Mouse (Mus musculus) gastrocnemius, adult 2 months (tissue): ENCODE data around the gene Olfr155. TPM values are rescaled to one million over a fixed set of nuclear protein-coding genes. Genes with fewer than 3 reads are reported as not detected.

Experiments
- DNase-seq: peaks from one replicate; pipeline ENCODE4 v3.0.0; 2022
- H3K27ac ChIP-seq: fragments of 200-600 bp; 2 replicates; pipeline ENCODE4 v1.8.1; 2022; ENCODE audit warnings: mild to moderate bottlenecking
- H3K4me3 ChIP-seq: fragments of 200-600 bp; 2 replicates; pipeline ENCODE4 v1.8.1; 2022; ENCODE audit warnings: mild to moderate bottlenecking, moderate library complexity
- CTCF ChIP-seq: fragments of 200-600 bp; IDR thresholded peaks from 2 replicates; pipeline ENCODE4 v1.8.1; 2022; ENCODE audit warnings: antibody characterized with exemption, mild to moderate bottlenecking, moderate library complexity
- intact Hi-C: fragments of 180-260 bp; cut with DNase I; formaldehyde crosslinking; loops from one replicate; pipeline ENCODE4 v1.15.1; 2025
- total RNA-seq, 2 experiments: library from RNA; stranded (reverse); gene quantifications; 2 replicates each; pipeline ENCODE4 v1.2.3; 2021

Olfr155 gene
- total RNA-seq, 2 experiments from 2014 or later, result not detected

GRCm38 (mm10) chr4:43869821-43870220 is 18.5 kb downstream of the Olfr155 start:
- no peak for TF ChIP-seq CTCF

GRCm38 (mm10) chr4:43874501-43874900 is 23.1 kb downstream of the Olfr155 start:
- no peak for DNase-seq
- Histone ChIP-seq H3K4me3 (no peak overlapping the region; the same call in 1 of the 2 replicates), H3K27ac (no peak overlapping the region)
- no peak for TF ChIP-seq CTCF
- intact Hi-C loops, result no loop called here

More at GRCm38 (mm10) chr4:43869821-43870220, 18.5 kb downstream of the Olfr155 start:
- Histone ChIP-seq H3K4me3 (no peak overlapping the region), H3K27ac (no peak overlapping the region)
- intact Hi-C loops, result no loop called here
- DNase-seq, result no peak

GRCm38 (mm10) chr4:43875160-43875918 is 24.0 kb downstream of the Olfr155 start, which contains the start of gene Reck:
Gene Reck (plus strand): TSS chr4:43875530.
- peak; percentile 90 for DNase-seq
- no peak for TF ChIP-seq CTCF
- Histone ChIP-seq H3K4me3 (peak within 1 kb of the TSS; percentile 75), H3K27ac (peak within 1 kb of the TSS; percentile 81)
- intact Hi-C loops, result no loop called here

- TF ChIP-seq CTCF, result no peak
- peak overlapping the region; percentile 81 for H3K27ac ChIP-seq
- intact Hi-C loops, result no loop called here
- H3K4me3 ChIP-seq, result peak overlapping the region; percentile 75
- DNase-seq, result no peak
These were observed 24.6 kb downstream of the Olfr155 start for GRCm38 (mm10) chr4:43875919-43876411.

GRCm38 (mm10) chr4:43877230-43877629 is 25.9 kb downstream of the Olfr155 start:
- no peak overlapping the region for H3K4me3 ChIP-seq
- TF ChIP-seq CTCF, result no peak
- intact Hi-C loops, result no loop called here
- DNase-seq, result no peak
- no peak overlapping the region for H3K27ac ChIP-seq

GRCm38 (mm10) chr4:43878121-43878776 is 26.9 kb downstream of the Olfr155 start:
- Histone ChIP-seq H3K27ac (peak overlapping the region; percentile 69), H3K4me3 (no peak overlapping the region)
- intact Hi-C loops, result no loop called here
- DNase-seq, result no peak
- TF ChIP-seq CTCF, result no peak

GRCm38 (mm10) chr4:43879566-43879965 is 28.2 kb downstream of the Olfr155 start:
- no peak for TF ChIP-seq CTCF
- no peak for DNase-seq
- Histone ChIP-seq H3K4me3 (no peak overlapping the region), H3K27ac (no peak overlapping the region)
- intact Hi-C loops, result no loop called here

GRCm38 (mm10) chr4:43884196-43884595 is 32.8 kb downstream of the Olfr155 start:
- intact Hi-C loops, result no loop called here
- H3K4me3 ChIP-seq, result no peak overlapping the region
- peak overlapping the region; percentile 35; the same call in 1 of the 2 replicates for H3K27ac ChIP-seq
- TF ChIP-seq CTCF, result no peak
- no peak for DNase-seq

GRCm38 (mm10) chr4:43891247-43891646 is 39.9 kb downstream of the Olfr155 start:
- no peak for TF ChIP-seq CTCF
- H3K27ac ChIP-seq, result no peak overlapping the region
- no peak for DNase-seq
- H3K4me3 ChIP-seq, result no peak overlapping the region
- intact Hi-C loops, result no loop called here

GRCm38 (mm10) chr4:43897209-43897608 is 45.8 kb downstream of the Olfr155 start:
- intact Hi-C loops, result no loop called here
- Histone ChIP-seq H3K4me3 (no peak overlapping the region), H3K27ac (no peak overlapping the region)
- TF ChIP-seq CTCF, result no peak
- DNase-seq, result no peak

GRCm38 (mm10) chr4:43899197-43899596 is 47.8 kb downstream of the Olfr155 start:
- H3K27ac ChIP-seq, result no peak overlapping the region
- TF ChIP-seq CTCF, result no peak
- H3K4me3 ChIP-seq, result no peak overlapping the region
- intact Hi-C loops, result no loop called here
- no peak for DNase-seq

GRCm38 (mm10) chr4:43903690-43904089 is 52.3 kb downstream of the Olfr155 start:
- TF ChIP-seq CTCF, result no peak
- intact Hi-C loops, result loop anchor here (10.0 kb wide), 1 partner anchor 211 kb away; no protein-coding TSS in a partner anchor
- no peak for DNase-seq
- Histone ChIP-seq H3K27ac (no peak overlapping the region), H3K4me3 (no peak overlapping the region)

GRCm38 (mm10) chr4:43906443-43906842 is 55.1 kb downstream of the Olfr155 start:
- DNase-seq, result peak; percentile 37
- intact Hi-C loops, result loop anchor here (1.0 to 10.0 kb wide), 2 partner anchors 76 to 208 kb away; no protein-coding TSS in a partner anchor
- Histone ChIP-seq H3K4me3 (no peak overlapping the region), H3K27ac (0 out of 2 replicates have a peak overlapping the region, but pooled peaks have one; percentile 20)
- TF ChIP-seq CTCF, result peak; percentile 74

Other genes starting within 250 kb of the Olfr155 start
- 10 to 100 TPM; 32.4 to 51.4 TPM for gene Npr2, start 219.6 kb upstream of the Olfr155 start, total RNA-seq
- under 1 TPM in 1 of 2 experiments, not detected in 1; 0.31 TPM for gene Spag8, start 198.0 kb upstream of the Olfr155 start, total RNA-seq
- gene Hint2, start 195.1 kb upstream of the Olfr155 start, total RNA-seq, result 10 to 100 TPM; 35.8 to 47.9 TPM
- gene Tmem8b, start 182.6 kb upstream of the Olfr155 start, total RNA-seq, result 10 to 100 TPM in 1 of 2 experiments, 1 to 10 TPM in 1; 8.4 to 14.9 TPM
- under 1 TPM; 0.08 to 0.15 TPM for gene Fam221b, start 182.4 kb upstream of the Olfr155 start, total RNA-seq
- gene Olfr70, start 150.8 kb upstream of the Olfr155 start, total RNA-seq, result not detected
- gene Olfr71, start 141.3 kb upstream of the Olfr155 start, total RNA-seq, result not detected
- gene Hrct1, start 124.4 kb upstream of the Olfr155 start, total RNA-seq, result 1 to 10 TPM; 1.1 to 2.4 TPM
- gene Spaar, start 121.5 kb upstream of the Olfr155 start, total RNA-seq, result 1 to 10 TPM; 1.4 to 2.3 TPM
- not detected for gene Olfr159, start 80.6 kb upstream of the Olfr155 start, total RNA-seq
- not detected for gene Olfr156, start 27.7 kb upstream of the Olfr155 start, total RNA-seq
- not detected for gene Olfr157, start 11.4 kb upstream of the Olfr155 start, total RNA-seq
- 1 to 10 TPM; 1.6 to 3.6 TPM for gene Reck, start 24.0 kb downstream of the Olfr155 start, total RNA-seq
- 1 to 10 TPM; 1.8 to 4.0 TPM for gene Glipr2, start 105.8 kb downstream of the Olfr155 start, total RNA-seq
- not detected for gene Ccin, start 131.9 kb downstream of the Olfr155 start, total RNA-seq
- gene Clta, start 152.9 kb downstream of the Olfr155 start, total RNA-seq, result 10 to 100 TPM; 44.5 to 61.3 TPM
- gene Gne, start 232.6 kb downstream of the Olfr155 start, total RNA-seq, result 10 to 100 TPM; 11.6 to 12.5 TPM